Mouse (Mus musculus): ENCODE measurements around the gene Kmt2c. TPM values are rescaled to one million over a fixed set of nuclear protein-coding genes. Genes with fewer than 3 reads are reported as not detected.

Kmt2c gene
- total and polyA plus RNA-seq, 3 experiments: 6.7 to 14.6 (median 12.7) TPM

DNA sequence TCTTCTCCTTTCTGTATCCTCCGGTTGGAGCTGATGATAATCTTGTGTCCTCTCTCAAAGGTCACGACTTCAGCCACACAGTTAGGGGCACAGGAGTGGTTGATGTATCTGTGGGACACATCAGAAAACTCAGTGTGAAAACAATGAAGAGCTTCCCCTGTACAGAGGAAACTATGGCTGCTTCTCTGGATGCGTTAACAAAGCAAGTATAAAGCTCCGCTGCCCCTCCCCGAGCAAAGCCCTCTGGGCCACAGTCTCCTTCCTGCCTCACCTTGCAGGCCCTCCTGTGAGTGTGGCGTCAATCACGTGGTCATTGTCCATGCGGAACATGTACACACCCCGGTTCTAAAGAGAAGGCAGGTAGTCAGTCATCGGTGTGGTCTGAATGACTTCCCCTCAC is 223.0 kb downstream of the Kmt2c start:
- Histone ChIP-seq H3K4me3 (replicated peaks in 1 of 3; ENCODE audit: low read depth in 2 of 3, low read length in 2 of 3, poor library complexity in 1 of 3) (no peak overlapping the region), H3K4me2 (ENCODE audit: insufficient read depth, low read depth, poor library complexity, severe bottlenecking) (no peak overlapping the region), H3K4me1 (ENCODE audit: control insufficient read depth in 1 of 2, insufficient read depth in 2 of 2) (0 out of 4 replicates have a peak, but pooled peaks cover 0 to under 1% of the 10 kb centered on the region in 2 experiments), H3K36me3 (replicated peaks in 1 of 2; ENCODE audit: control insufficient read depth in 1 of 2, insufficient read depth in 1 of 2, low read length in 1 of 2) (peaks cover 37 to 65% of the 10 kb centered on the region in 2 experiments), H3K79me2 (replicated peaks; ENCODE audit: control insufficient read depth, extremely low read depth, insufficient read depth, poor library complexity, severe bottlenecking) (no peaks in the 10 kb centered on the region), H3K9ac (ENCODE audit: insufficient read depth, low read depth) (no peak overlapping the region), H3K27ac (ENCODE audit: insufficient read depth, low read depth) (no peak overlapping the region), H3K9me3 (replicated peaks; ENCODE audit: low read length) (no peaks in the 10 kb centered on the region), H3K27me3 (replicated peaks) (no peaks in the 10 kb centered on the region)
- in situ Hi-C loops (cut with MboI; ENCODE audit: low pct_ligation_motif_present, low pct_unique_long_range_greater_than_20kb, low sequenced_read_pairs): no loop called here
- DNase-seq (ENCODE audit: extremely low read depth): no peak
- dilution Hi-C loops (cut with MboI; ENCODE audit: extremely low pct_ligation_motif_present, extremely low pct_unique_long_range_greater_than_20kb, low sequenced_read_pairs): no loop called here
- TF ChIP-seq ELF1 (IDR thresholded peaks at IDR 0.05; ENCODE audit: low read depth, low read length) (no peak), PAX5 (IDR thresholded peaks at IDR 0.05; ENCODE audit: low read length) (no peak)

DNA sequence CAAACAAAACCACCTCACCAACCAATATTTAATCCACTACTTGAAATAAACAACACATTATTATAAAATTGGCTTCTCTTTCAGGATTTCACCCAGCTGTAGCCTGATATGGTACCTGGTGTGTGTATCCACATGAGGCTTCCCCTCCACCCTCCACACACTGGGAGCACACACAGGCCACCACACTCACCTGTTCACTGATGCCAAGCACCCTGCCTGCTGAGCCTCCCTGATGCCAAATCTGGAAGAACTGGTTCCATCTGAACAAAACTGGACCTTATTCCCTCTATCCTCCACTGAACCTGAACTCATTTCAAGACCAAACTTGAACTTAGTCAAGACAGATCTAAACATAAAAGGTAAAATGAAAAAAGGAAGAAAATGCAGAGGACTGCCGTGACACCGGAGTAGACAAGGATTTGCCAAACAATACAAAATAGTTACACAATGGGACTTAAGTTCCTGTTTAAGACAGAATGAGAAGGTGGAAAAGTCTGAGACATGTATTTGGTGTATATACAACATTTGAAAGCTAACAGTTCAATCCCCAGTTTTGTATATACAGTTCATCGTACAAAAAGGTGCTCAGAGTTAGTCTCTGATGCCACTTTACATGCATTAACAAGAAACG is 230.2 kb downstream of the Kmt2c start:
- Histone ChIP-seq H3K36me3 (replicated peaks in 1 of 2; ENCODE audit: control insufficient read depth in 1 of 2, insufficient read depth in 1 of 2, low read length in 1 of 2) (peaks cover 34 to 60% of the 10 kb centered on the region in 2 experiments), H3K27ac (ENCODE audit: insufficient read depth, low read depth) (no peak overlapping the region), H3K79me2 (replicated peaks; ENCODE audit: control insufficient read depth, extremely low read depth, insufficient read depth, poor library complexity, severe bottlenecking) (no peaks in the 10 kb centered on the region), H3K4me3 (replicated peaks in 1 of 3; ENCODE audit: low read depth in 2 of 3, low read length in 2 of 3, poor library complexity in 1 of 3) (no peak overlapping the region), H3K9ac (ENCODE audit: insufficient read depth, low read depth) (no peak overlapping the region), H3K9me3 (replicated peaks; ENCODE audit: low read length) (no peaks in the 10 kb centered on the region), H3K4me2 (ENCODE audit: insufficient read depth, low read depth, poor library complexity, severe bottlenecking) (no peak overlapping the region), H3K27me3 (replicated peaks) (no peaks in the 10 kb centered on the region), H3K4me1 (ENCODE audit: control insufficient read depth in 1 of 2, insufficient read depth in 2 of 2) (peaks cover 0 to 5% of the 10 kb centered on the region in 2 experiments; a peak in 2 of 4 replicates)
- dilution Hi-C loops (cut with MboI; ENCODE audit: extremely low pct_ligation_motif_present, extremely low pct_unique_long_range_greater_than_20kb, low sequenced_read_pairs): no loop called here
- TF ChIP-seq CTCF (conservative IDR thresholded peaks at IDR 0.05 in 1 of 2, IDR thresholded peaks at IDR 0.05 in 1 of 2; ENCODE audit: low read depth in 2 of 2, low read length in 2 of 2) (no peak), MAZ (IDR thresholded peaks at IDR 0.05; ENCODE audit: low read depth, low read length) (no peak), CHD2 (IDR thresholded peaks at IDR 0.05; ENCODE audit: low read length) (no peak), SMC3 (IDR thresholded peaks at IDR 0.05; ENCODE audit: low read depth, low read length) (no peak), JUN (IDR thresholded peaks at IDR 0.05; ENCODE audit: insufficient read depth, low read depth, low read length) (no peak), MXI1 (IDR thresholded peaks at IDR 0.05; ENCODE audit: low read depth, low read length) (no peak), BHLHE40 (IDR thresholded peaks at IDR 0.05; ENCODE audit: low read depth, low read length) (no peak), MAX (IDR thresholded peaks at IDR 0.05; ENCODE audit: low read length) (no peak), NRF1 (IDR thresholded peaks at IDR 0.05; ENCODE audit: low read depth, low read length) (no peak), GABPA (IDR thresholded peaks at IDR 0.05; ENCODE audit: insufficient replicate concordance, low read depth, low read length) (no peak), ZC3H11A (IDR thresholded peaks at IDR 0.05; ENCODE audit: low read depth, low read length) (no peak), ELF1 (IDR thresholded peaks at IDR 0.05; ENCODE audit: low read depth, low read length) (no peak), TCF12 (IDR thresholded peaks at IDR 0.05; ENCODE audit: low read depth, low read length) (no peak), ETS1 (conservative IDR thresholded peaks at IDR 0.05; ENCODE audit: low read depth, low read length) (no peak), IRF4 (IDR thresholded peaks at IDR 0.05; ENCODE audit: low read depth, low read length) (no peak), MYC (IDR thresholded peaks at IDR 0.05; ENCODE audit: low read depth, low read length) (no peak), PAX5 (IDR thresholded peaks at IDR 0.05; ENCODE audit: low read length) (no peak), ZNF384 (IDR thresholded peaks at IDR 0.05; ENCODE audit: low read depth, low read length) (no peak), JUND (conservative IDR thresholded peaks at IDR 0.05; ENCODE audit: low read depth, low read length) (no peak), KAT2A (IDR thresholded peaks at IDR 0.05; ENCODE audit: insufficient replicate concordance, low read length) (no peak)
- no peak for DNase-seq (ENCODE audit: extremely low read depth)
- in situ Hi-C loops (cut with MboI; ENCODE audit: low pct_ligation_motif_present, low pct_unique_long_range_greater_than_20kb, low sequenced_read_pairs): loop anchor here (10.0 kb wide), 1 partner anchor 556 kb away; no protein-coding TSS in a partner anchor
